Mouse (Mus musculus): ENCODE measurements around the gene Prc1.
A peak's percentile ranks its signal among the peaks of the same experiment; 100 is the strongest.

The Prc1 gene

DNA sequence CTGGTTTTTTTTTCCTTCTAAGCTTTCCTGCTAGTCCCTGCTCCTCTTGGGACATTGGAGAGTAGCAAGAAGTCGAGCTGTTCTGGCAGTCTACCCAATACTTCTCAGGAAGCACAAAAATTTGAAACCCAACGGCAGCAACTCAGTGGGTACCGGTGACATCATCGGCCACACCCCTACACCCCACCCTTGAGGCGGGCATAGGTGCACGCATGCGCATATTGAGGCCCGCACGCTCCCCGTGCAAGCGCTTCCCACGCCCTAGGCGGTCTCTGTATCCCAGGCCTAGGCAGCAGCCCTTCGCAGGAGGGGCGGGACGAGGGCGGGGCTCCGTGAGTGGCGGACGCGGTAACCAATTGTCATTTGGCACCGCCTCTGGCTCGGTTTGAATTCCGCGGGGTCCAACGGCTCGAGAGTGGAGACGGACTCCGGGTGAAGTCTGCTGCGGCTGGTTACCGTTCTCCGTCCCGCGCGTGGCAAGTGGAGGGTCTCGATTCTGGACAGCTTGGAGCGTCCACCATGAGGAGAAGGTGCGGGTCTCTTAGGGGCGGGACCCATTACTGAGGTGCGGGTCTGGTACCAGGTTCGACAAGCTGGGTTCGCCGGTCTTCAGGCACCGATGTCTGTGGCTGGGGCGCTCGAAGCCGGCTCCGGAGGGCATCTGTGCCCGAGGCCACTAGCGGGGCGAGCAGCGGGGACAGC is at the start of gene Prc1:
Gene Prc1, plus strand, starts transcription at position 389 of the 702 bp plus-strand sequence.
- DNase-seq: peak; percentile 98

DNA sequence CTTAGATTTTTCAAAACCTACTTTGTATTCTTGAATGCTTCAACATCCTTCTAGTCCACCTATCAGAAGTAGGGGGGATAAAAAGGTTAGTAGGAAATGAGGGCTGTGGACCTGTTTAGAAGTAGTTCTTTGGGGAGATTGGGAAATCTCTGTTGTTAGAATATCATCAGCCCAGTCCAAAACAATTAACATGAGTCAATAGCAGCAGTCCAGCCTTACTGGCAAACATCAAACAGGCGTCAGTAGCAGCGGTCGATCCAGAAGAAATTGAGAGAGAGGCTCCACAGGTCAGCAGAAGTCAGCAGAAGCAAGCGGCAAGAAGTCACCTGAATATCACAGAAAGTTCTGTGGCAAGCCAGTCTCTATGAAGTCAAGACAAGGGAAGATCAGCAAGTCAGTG is 49.4 kb upstream of the Prc1 start:
- DNase-seq: no peak

DNA sequence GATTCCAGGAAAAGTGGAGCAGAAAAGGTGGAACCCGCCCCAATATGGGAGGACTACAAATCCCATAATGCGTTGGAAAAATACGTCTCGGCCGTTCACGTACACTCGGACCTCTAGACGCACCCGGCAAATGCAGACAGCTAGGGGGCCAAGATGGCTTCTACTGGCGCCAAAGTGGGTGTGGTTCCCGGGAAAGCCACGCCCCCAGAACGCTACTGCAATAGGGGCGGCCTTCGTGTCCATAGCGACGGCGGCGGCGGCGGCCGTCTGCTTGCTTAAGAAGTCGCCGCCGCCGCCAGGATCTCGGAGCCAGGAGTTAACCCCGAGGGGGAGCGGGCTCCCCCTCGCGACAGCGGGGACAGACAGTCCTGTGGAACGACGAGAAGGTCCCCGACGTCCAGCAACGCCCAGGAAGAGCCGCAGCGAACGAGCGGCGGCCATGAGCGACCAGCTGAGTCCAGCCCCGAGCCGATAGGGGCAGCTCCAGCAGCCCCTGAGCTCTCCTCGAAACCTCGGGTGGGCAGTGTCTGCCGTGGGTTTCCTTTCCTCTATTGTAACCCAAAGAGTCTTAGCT is 48.0 kb upstream of the Prc1 start, which contains the start of gene Ttll13:
Gene Ttll13, plus strand, starts transcription at position 229 of the 574 bp plus-strand sequence.
- peak; percentile 98 for DNase-seq

DNA sequence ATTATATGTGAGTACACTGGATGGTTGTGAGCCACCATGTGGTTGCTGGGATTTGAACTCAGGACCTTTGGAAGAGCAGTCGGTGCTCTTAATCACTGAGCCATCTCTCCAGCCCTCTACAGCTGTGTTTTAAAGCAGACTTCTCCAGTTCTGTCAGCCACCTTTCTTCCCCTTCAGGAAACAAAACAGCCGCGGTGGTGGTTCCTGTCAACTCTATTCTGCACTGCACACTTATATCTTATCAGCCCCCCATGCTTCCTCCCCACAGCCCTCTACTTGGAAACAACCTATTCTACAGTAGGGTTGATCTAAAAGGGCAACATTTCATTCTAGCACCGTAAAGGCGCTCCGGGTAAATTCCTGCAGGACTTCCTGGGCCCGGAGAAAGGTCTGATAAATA is 47.4 kb upstream of the Prc1 start:
- no peak for DNase-seq

DNA sequence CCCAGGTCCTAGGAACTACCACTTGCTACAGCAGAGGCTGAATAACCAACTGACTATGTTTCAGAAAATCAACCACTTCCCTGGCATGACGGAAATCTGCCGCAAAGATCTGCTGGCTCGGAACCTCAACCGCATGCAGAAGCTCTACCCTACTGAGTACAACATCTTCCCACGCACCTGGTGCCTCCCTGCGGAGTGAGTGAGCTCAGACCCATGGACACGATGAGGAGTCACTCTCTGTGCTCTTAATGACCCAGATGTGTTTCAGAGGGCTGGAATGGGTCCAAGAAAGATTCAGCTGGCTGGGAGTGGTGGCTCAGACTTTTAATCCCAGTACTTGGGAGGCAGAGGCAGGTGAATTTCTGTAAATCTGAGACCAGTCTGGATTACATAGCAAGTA is 41.8 kb upstream of the Prc1 start:
- no peak for DNase-seq

DNA sequence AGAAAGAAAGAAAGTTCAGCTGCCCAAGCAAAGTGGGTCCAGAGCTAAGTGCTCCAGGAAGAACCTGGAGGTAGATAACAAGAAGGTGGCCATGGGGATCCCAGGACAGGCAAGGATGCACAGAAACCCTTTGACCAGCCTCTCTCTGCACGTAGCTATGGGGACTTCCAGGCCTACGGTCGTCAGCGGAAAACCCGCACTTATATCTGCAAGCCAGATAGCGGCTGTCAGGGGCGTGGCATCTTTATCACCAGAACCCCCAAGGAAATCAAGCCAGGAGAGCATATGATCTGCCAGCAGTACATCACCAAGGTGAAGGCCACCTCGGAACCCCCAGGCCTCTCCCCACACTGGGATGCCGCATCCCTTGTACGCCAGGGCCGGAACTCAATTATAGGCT is 41.4 kb upstream of the Prc1 start:
- DNase-seq: no peak

DNA sequence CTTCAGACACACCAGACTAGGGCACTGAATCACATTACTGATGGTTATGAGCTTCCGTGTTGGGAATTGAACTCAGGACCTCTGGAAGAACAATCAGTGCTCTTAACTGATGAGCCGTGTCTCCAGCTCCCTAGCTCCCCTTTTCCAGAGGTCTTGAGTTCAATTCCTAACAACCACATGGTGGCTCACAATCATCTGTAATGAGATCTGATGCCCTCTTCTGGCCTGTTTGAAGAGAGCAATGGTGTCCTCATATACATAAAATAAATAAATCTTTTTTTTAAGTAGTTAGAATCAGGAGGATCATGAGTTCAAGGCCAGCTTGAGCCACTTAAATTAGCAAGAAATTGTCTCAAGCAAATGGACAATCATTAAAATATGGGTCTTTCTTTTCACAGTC is 38.3 kb upstream of the Prc1 start:
- DNase-seq: no peak

DNA sequence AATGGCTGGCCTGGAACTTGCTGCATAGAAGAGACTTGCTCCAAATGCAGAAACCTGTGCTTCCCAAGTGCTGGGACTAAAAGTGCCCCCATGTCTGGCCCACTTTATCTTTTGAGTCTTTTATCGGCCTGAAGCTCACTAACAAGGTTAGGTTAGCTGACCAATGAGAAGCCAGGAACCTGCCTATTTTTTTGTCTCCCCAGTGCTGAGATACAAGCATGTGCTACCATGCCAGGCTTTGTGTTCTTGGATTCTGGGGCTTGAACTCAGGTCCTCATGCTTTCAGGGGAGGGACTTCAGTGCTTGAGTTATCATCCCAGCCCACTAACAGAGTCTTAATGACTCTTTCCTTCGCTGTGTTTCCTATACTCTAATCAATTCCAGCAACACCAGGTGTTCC is 36.5 kb upstream of the Prc1 start:
- DNase-seq: no peak

DNA sequence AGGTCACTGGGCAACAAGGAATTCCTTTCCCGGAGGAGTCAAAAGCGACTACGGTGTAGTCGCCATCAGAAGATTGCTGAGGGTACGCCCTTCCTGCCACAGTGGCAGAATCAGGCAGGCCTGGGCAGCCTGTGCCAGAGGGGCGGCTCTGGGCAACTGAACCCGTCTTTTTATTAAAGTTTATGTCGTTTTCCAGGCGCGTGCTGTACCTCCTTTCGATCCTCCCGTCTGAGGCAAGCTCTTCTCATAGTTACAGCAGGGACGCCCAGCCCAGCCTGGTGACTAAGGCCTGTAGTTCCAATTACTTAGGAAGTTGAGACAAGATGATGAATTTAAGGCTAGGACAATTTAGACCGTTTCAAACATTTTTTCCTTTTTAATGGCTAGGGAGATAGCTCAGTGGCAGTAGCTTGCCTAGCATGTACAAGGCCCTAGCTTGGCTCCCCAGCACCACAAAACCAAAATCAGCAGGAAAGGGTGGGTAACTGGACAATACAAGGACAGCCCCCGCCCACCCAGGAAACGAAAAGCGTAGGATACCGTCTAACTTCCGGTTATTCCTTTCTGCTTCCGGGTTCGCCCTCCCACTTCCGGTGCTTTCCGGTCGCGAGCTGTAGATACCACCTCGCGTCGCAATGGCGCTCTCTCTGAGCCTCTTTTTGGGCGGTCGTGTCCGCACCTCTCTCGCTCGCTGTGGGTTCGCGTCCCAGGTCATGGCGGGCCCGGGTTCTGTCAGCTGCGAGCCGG is 33.5 kb upstream of the Prc1 start, which contains the start of gene Ngrn:
Gene Ngrn, plus strand, starts transcription at position 591 of the 747 bp plus-strand sequence.
- DNase-seq: peak; percentile 90

DNA sequence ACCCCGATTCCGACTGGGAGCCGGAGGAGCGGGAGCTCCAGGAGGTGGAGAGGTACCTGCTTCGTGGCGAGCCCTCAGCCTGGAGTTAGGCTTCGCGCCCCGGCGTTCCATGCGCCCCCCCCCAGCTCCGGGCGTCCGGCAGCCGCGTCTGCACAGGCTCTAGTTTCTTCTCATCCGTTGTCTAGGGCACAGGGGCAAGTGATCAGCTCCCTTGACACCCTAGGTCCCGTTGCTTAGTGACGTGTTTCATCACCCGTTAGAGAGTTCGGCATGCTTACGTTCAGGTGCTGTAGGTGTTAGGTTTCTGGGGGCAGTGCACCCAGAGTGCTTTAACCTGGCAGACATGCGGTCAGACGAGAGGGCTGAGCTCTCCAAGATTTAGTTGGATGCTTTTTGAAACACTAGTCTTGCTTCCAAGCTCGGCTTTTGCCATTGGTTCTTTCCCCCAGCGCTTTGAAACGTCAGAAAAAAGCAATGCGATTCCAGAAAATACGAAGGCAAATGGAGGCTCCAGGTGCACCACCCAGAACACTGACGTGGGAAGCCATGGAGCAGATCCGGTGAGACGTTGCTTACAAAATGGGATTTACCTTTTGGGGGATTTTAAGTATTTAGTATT is 32.8 kb upstream of the Prc1 start:
- peak; percentile 27 for DNase-seq

DNA sequence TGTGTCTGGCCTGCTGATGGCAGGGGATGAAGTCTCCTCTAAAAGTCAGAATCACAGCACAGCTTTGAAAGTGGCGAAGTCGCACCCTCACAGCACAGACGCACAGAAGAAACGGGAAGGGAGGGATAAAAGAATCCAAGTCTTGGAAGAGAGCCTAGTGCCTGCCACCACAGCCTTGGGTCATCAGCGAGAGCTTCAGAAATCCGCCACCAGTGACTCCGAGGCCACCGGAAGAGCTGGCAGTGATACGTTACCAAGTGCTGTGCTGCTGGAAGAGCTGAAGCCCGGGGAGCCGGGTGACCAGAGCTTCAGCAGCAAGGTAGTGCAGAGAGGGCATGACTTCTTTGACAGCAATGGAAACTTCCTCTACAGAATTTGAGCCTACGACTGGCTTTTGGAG is 29.6 kb upstream of the Prc1 start:
- DNase-seq: no peak

DNA sequence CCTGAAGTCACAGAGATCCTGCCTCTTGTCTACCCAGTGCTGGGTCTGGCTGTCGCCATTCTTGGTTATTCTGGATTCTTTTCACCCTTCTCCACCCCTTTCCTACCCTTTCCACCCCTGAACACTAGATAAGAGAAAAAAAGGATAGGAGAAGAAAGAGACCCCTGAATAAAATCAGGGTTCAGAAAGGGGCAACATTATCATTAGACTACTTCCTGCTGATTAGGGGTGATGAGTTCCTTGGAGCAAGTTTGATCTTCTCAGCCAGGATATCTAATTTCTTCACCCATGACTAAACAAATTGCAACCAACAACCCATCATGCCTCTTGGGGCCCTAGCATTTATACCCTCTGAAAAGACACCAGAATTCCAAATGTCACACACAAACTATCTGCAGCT is 26.5 kb upstream of the Prc1 start:
- no peak for DNase-seq

DNA sequence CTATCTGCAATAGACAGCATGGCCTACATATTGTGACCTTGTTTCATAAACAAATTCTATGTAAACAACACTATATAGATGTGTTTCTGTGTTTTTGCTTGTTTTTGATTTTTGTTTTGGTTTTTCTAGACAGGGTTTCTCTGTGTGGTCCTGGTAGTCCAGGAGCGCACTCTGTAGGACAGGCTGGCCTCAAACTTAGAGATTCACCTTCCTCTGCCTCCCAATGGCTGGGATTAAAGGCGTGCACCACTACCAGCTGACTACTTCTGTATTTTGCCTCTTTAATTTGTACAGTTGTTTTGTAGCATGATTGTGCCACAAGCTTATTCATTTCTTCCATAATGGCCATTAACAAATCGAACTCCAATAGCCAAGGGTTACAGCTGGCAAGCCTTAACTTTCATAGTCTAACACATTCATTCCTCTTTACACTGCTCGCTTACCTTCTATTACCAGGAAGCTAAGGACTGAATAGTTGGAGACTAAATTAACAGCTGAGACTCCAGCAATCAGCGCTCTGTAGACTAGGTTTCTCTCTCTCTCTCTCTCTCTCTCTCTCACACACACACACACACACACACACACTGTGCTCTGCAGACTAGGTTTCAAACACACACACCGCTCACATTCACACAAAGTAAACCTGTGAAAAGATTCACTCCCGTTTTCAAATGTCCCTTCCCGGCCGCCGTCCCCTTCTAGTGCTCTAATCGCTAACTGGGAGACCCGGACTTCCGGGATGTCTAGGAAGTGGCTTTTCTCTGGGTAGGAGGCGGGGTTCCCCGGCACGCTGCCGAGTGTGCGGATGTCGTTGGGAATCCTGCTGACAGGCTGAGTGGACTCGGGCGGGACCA is 25.1 kb upstream of the Prc1 start, which contains the start of gene Vps33b:
Gene Vps33b, plus strand, starts transcription at position 753 of the 854 bp plus-strand sequence.
- DNase-seq: peak; percentile 97

DNA sequence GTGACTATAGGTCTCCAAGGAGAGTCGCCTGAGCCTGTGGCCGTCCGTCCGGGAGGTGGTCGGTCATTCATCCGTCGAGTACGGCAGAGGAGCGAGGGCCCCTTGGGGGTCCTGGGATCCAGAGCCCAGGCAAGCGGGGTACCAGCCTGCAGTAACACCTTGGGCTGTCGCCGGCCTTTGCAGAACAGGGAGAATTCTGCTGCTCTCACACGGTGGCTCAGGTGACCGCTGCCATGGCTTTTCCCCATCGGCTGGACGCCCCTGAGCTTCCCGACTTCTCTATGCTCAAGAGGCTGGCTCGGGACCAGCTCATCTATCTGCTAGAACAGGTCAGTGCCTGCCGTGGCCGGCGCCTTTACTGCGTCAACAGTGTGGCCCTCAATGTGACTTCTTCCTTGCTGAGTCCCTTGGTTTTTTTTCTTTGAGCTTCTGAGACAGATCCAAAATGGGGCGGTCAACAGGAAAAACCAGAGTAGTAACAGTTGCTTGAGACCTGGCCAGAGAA is 24.4 kb upstream of the Prc1 start:
- no peak for DNase-seq

DNA sequence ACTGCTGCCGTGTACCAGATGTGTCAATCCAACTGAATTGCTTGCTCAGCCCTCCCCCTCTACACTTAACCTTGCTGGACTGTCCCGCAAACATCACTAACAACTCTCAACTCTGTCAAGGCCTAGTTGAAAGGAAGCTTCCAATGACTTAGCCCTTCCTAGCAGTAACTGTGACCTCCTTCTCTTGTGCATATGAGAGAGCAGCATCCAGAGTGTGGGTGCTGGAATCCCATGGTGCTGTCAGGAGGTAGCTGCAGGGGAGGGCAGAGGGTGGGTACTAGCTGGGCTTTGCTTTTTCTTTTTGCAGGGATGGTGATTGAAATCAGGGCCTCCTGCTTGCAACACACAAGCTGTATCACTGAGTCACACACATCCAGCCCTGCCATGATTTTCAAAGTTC is 20.8 kb upstream of the Prc1 start:
- DNase-seq: no peak

DNA sequence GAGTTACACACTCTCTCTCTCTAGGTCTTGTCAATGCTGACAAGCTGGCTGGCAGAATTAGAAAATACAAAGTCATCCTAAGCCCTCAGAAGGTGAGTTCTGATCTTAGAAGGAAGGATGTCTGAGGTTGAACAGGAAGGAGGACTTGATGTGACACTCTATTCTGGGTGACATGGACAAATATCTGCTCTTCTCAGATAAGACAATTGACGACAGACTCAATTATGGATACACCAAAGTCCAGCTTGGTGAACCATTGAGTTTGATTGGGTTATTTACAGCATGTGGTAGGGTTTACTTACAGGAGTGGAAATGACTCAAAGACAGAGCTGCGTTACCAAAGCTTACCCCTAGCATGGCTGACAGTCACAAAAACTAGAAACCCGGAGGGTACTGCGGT is 17.9 kb upstream of the Prc1 start:
- DNase-seq: no peak

DNA sequence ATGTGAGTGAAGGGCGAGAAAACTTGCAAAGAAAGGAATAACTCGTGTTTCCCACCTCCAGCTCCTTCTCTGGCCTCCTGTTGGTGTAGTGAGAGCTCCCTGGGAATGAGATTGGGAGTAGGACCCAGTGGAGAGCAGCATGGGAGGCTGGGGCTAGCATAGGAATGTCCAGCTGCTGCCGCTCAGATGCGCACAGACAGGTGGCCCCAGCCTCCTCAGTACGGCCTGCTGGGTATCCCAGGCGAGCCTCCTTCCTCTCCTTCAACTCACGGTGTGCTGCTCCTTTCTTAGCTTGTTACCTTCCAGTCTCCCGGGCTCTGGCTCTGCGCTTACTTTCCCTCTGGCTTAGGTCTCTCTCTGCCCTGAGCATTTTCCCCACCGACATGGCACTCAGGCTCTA is 14.2 kb upstream of the Prc1 start:
- DNase-seq: no peak

DNA sequence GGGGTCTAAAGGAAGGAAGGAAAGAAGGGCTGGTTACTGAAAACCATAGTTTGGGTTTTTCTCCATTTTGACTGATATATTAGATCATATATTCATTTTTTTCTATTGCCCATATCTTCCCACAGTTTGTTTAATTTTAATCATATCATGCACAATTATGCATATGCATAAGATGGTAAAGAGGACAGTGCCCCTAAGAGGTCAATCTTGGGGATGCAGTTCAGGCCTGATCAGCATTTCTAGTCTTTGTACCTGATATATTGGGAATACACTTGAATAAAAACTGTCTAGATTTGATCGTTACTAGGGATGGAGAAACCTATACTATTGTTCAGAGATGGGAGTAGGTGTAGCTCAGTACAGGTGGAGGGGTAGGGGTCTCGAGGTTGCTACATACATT is 13.3 kb upstream of the Prc1 start:
- DNase-seq: no peak

DNA sequence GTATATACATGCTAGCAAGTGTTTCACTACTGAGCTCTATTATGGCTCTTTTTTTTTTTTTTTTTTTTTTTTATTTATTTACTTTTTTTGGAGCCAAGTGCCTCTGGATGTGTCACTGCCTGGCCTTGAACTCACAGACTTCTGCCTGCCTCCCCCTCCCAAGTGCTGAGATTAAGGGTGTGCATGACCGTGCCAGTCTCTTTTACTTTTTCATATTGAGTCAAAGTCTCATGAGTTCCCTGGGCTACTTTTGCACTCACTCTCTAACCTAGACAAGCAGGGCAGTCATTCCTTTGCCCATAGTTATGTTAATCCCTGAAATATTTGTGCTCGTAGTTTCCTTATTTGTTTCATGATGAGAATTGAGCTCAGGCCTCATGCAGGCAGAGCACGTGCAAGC is 12.6 kb upstream of the Prc1 start:
- DNase-seq: no peak

DNA sequence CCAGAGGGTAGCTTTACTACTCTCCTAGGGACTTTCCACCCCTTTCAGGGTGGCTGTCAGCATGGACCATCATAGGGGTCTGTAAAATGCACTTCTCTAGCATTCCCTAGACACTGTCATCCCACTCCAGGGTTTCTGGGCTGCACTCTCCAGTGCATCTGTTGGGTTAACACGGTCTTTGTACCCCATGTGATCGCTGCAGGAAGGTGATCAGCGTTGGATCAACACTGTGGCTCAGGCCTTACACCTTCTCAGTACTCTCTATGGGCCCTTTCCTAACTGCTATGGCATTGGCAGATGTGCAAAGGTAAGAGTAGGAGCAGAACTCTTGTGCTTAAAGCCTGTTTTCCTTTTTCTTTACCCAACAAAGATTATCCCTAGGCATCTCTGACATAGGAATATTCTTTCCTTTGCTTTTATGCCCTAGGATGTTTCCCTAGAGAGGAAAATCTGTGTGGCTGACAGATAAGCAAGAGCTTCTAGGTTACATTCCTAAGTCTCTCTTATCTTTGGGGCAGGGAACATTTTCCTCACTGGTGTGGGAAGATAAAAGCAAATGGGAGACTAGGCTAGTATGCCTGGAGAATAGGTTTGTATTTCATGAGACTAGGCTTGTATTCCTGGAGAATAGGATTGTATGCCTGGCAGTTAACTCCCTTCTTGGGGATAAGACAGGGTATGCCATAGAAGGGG is 10.9 kb upstream of the Prc1 start:
- DNase-seq: no peak

DNA sequence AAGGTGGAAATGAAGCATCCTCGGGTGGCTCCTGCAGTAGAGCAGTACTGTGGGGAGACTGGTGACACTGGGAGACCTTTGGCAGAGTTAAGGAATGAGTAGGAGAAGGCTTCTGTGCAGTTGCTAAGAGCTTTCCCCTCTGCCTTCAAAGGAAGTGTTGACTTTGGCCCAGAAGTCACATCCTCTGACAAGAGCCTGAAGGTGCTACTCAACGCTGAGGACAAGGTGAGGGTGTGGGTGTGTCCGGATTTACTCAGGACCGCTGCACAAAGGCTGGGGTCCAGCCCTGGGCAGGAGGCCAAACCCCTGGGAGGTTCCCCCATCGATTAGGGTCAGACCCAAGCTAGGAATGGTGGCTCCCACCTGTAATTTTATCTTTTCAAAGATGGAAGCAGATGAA is 9.9 kb upstream of the Prc1 start:
- no peak for DNase-seq

DNA sequence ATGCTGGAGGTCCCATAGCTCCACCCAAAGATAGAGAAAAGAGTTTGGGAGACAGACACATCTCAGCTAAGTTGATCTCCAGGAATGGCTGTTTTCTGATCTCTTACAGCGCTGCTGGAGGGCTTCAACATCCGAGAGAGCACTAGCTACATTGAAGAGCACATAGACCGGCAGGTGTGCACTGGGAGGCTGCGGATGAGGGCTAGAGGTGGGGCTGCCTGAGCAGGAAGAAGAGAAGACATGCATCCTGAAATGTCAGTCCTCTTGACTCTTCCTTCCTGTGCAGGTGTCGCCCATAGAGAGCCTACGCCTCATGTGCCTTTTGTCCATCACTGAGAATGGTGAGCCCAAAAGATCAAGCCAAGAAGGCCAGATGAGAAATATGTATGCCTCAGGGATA is 8.5 kb upstream of the Prc1 start:
- DNase-seq: no peak
